Mouse (Mus musculus) lung, adult 10 weeks (tissue): ENCODE data around the gene Gm14190. TPM values are rescaled to one million over a fixed set of nuclear protein-coding genes. Genes with fewer than 3 reads are reported as not detected.

ENCODE experiments used
- polyA plus RNA-seq: library from polyadenylated mRNA; stranded (reverse); fragments of 350-450 nt; fragmentation: Illumina TruSeq; extraction: RNeasy Lipid Tissue Mini Kit (QIAGEN cat#74804); gene quantifications from one replicate; pipeline ENCODE4 v1.2.3, GENCODE M21; 2014; ENCODE audit warnings: low read depth, low replicate concordance; ENCODE audit not compliant: insufficient read depth

Gene Gm14190
- polyA plus RNA-seq = not detected

GRCm38 (mm10) chr11:99690463-99690862, at the start of gene Gm14190:
Gene Gm14190 (minus strand): TSS chr11:99690740.

GRCm38 (mm10) chr11:99734190-99734589, 43.6 kb upstream of the Gm14190 start, which contains the start of gene Gm14180:
Gene Gm14180 (minus strand): TSS chr11:99734290.

GRCm38 (mm10) chr11:99665860-99666259, 24.7 kb downstream of the Gm14190 start, which contains the start of gene Krtap4-6:
Gene Krtap4-6 (minus strand): TSS chr11:99665960.

GRCm38 (mm10) chr11:99658467-99659010, 32.0 kb downstream of the Gm14190 start, which contains the start of gene Gm11563:
Gene Gm11563 (minus strand): TSS chr11:99658960.

GRCm38 (mm10) chr11:99650136-99650535, 40.4 kb downstream of the Gm14190 start, which contains the start of gene Gm11555:
Gene Gm11555 (minus strand): TSS chr11:99650236.

GRCm38 (mm10) chr11:99643635-99644139, 46.9 kb downstream of the Gm14190 start, which contains the start of gene Krtap4-7:
Gene Krtap4-7 (minus strand): TSS chr11:99644089.

Other genes starting within 250 kb of the Gm14190 start
- gene Krt23, start 197.6 kb downstream of the Gm14190 start, polyA plus RNA-seq = 18.8 TPM
- gene Krt39, start 169.4 kb downstream of the Gm14190 start, polyA plus RNA-seq = not detected
- not detected for gene Krt40, start 147.6 kb downstream of the Gm14190 start, polyA plus RNA-seq
- gene Krtap3-3, start 139.9 kb downstream of the Gm14190 start, polyA plus RNA-seq = not detected
- not detected for gene Krtap3-2, start 133.9 kb downstream of the Gm14190 start, polyA plus RNA-seq
- gene Gm11939, start 131.3 kb downstream of the Gm14190 start, polyA plus RNA-seq = not detected
- not detected for gene Krtap3-1, start 124.1 kb downstream of the Gm14190 start, polyA plus RNA-seq
- gene Krtap1-5, start 109.7 kb downstream of the Gm14190 start, polyA plus RNA-seq = not detected
- gene Krtap1-4, start 107.1 kb downstream of the Gm14190 start, polyA plus RNA-seq = not detected
- gene Krtap1-3, start 99.4 kb downstream of the Gm14190 start, polyA plus RNA-seq = not detected
- gene Krtap9-3, start 92.6 kb downstream of the Gm14190 start, polyA plus RNA-seq = not detected
- gene Gm11938, start 87.4 kb downstream of the Gm14190 start, polyA plus RNA-seq = not detected
- not detected for gene Gm11937, start 80.6 kb downstream of the Gm14190 start, polyA plus RNA-seq
- not detected for gene Krtap2-4, start 75.9 kb downstream of the Gm14190 start, polyA plus RNA-seq
- gene Gm11562, start 70.3 kb downstream of the Gm14190 start, polyA plus RNA-seq = not detected
- gene Krtap4-1, start 62.5 kb downstream of the Gm14190 start, polyA plus RNA-seq = not detected
- gene Krtap4-2, start 55.7 kb downstream of the Gm14190 start, polyA plus RNA-seq = not detected
- gene Krtap4-7, start 46.7 kb downstream of the Gm14190 start, polyA plus RNA-seq = not detected
- gene Gm11555, start 40.5 kb downstream of the Gm14190 start, polyA plus RNA-seq = not detected
- gene Gm11563, start 31.8 kb downstream of the Gm14190 start, polyA plus RNA-seq = not detected
- not detected for gene Krtap4-6, start 24.8 kb downstream of the Gm14190 start, polyA plus RNA-seq
- gene Gm14180, start 43.5 kb upstream of the Gm14190 start, polyA plus RNA-seq = not detected
- gene Gm11595, start 82.2 kb upstream of the Gm14190 start, polyA plus RNA-seq = not detected
- not detected for gene Krtap4-8, start 90.0 kb upstream of the Gm14190 start, polyA plus RNA-seq
- not detected for gene Krtap4-9, start 94.5 kb upstream of the Gm14190 start, polyA plus RNA-seq
- gene Gm11596, start 102.7 kb upstream of the Gm14190 start, polyA plus RNA-seq = not detected
- gene Gm11569, start 108.2 kb upstream of the Gm14190 start, polyA plus RNA-seq = not detected
- gene Gm11554, start 113.7 kb upstream of the Gm14190 start, polyA plus RNA-seq = not detected
- gene Krtap4-13, start 119.2 kb upstream of the Gm14190 start, polyA plus RNA-seq = not detected
- gene Gm11564, start 124.9 kb upstream of the Gm14190 start, polyA plus RNA-seq = not detected
- not detected for gene 2300003K06Rik, start 147.3 kb upstream of the Gm14190 start, polyA plus RNA-seq
- not detected for gene Krtap4-16, start 160.9 kb upstream of the Gm14190 start, polyA plus RNA-seq
- not detected for gene Gm11568, start 167.2 kb upstream of the Gm14190 start, polyA plus RNA-seq
- gene Gm11559, start 173.7 kb upstream of the Gm14190 start, polyA plus RNA-seq = not detected
- gene Krtap9-1, start 182.6 kb upstream of the Gm14190 start, polyA plus RNA-seq = not detected
- gene Gm11567, start 188.4 kb upstream of the Gm14190 start, polyA plus RNA-seq = not detected
- not detected for gene Krtap31-1, start 217.2 kb upstream of the Gm14190 start, polyA plus RNA-seq
- gene Gm11565, start 224.0 kb upstream of the Gm14190 start, polyA plus RNA-seq = not detected
- not detected for gene Krtap31-2, start 245.6 kb upstream of the Gm14190 start, polyA plus RNA-seq